Mouse (Mus musculus): ENCODE measurements around the gene Ube2t. TPM values are rescaled to one million over a fixed set of nuclear protein-coding genes. Genes with fewer than 3 reads are reported as not detected.

The Ube2t gene
- polyA plus RNA-seq, 1 experiment from 2014 or later: 27.7 TPM

GRCm38 (mm10) chr1:135019087-135019774 lies 56.9 kb downstream of the Ube2t start:
- WGBS: 12% methylated on average over 13 of the region's 13 CpGs
- peak overlapping the region; percentile 21 for H3K4me2 ChIP-seq (replicated peaks)

DNA sequence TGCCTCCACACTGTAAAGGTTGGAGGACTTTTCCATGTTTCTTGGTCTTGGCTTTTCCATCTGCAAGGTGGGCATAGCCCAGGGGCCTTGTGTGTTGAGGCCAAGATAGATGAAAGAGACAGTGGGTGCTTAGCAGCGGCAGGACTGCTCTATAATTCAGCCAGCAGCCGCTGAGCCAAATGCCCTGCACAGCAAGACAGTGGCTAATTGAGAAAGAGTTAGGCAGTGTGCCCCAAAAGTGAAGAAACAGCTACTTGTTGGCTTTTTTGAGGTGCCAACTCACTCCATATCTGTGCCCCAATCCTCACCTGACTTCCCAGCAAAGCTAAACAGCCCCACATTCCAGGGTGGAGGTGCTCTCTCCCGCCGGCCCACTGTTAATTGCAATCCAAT lies 57.4 kb downstream of the Ube2t start:
- WGBS: 55% methylated on average over 4 of the region's 4 CpGs
- no peaks in the 10 kb centered on the region for H3K36me3 ChIP-seq
- H3K4me2 ChIP-seq (replicated peaks): 0 out of 2 replicates have a peak overlapping the region, but pooled peaks have one; percentile 21
- H3K4me1 ChIP-seq: peaks cover 35% of the 10 kb centered on the region
- no peak overlapping the region for H3K9ac ChIP-seq
- ATAC-seq (ENCODE audit: low FRiP score, low read depth): no peak
- no peaks in the 10 kb centered on the region for H3K27me3 ChIP-seq (replicated peaks)
- H3K27ac ChIP-seq: no peak overlapping the region
- H3K4me3 ChIP-seq: no peak overlapping the region
- no peaks in the 10 kb centered on the region for H3K9me3 ChIP-seq

More at GRCm38 (mm10) chr1:135019087-135019774, 56.9 kb downstream of the Ube2t start:
- Histone ChIP-seq H3K27me3 (replicated peaks) (no peaks in the 10 kb centered on the region), H3K9ac (no peak overlapping the region), H3K4me1 (peaks cover 36% of the 10 kb centered on the region), H3K4me3 (no peak overlapping the region), H3K36me3 (no peaks in the 10 kb centered on the region), H3K9me3 (no peaks in the 10 kb centered on the region), H3K27ac (no peak overlapping the region)
- peak; percentile 19; the same call in 1 of the 2 replicates for ATAC-seq (ENCODE audit: low FRiP score, low read depth)

GRCm38 (mm10) chr1:135020281-135020940 lies 58.0 kb downstream of the Ube2t start:
- Histone ChIP-seq H3K36me3 (no peaks in the 10 kb centered on the region), H3K4me2 (replicated peaks) (no peak overlapping the region), H3K4me1 (peaks cover 29% of the 10 kb centered on the region), H3K9me3 (no peaks in the 10 kb centered on the region), H3K9ac (no peak overlapping the region), H3K27me3 (replicated peaks) (no peaks in the 10 kb centered on the region), H3K4me3 (no peak overlapping the region), H3K27ac (no peak overlapping the region)
- no peak for ATAC-seq (ENCODE audit: low FRiP score, low read depth)
- 84% methylated on average over 5 of the region's 5 CpGs for WGBS

DNA sequence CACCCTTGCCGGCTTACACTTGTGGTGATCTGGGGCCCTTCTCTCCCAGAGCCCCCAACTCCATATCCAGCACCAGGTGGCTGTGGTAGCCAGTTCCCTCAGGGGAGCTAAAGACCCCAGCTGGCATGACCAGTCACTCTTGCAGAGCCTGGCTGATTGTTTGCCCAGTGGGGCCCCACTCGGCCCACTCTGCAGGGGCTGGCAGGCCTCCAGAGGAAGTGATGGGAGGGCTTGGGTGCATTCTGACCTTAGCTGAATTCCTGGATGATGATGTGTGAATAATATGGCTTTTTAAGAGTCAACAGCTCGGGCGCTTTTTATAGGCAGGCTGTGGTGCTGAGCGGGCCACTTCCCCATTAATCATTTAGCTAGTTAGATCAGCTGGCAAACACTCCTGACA lies 58.6 kb downstream of the Ube2t start:
- WGBS: 17% methylated on average over 5 of the region's 5 CpGs
- no peak overlapping the region for H3K9ac ChIP-seq
- H3K36me3 ChIP-seq: no peaks in the 10 kb centered on the region
- no peak overlapping the region for H3K4me2 ChIP-seq (replicated peaks)
- no peaks in the 10 kb centered on the region for H3K27me3 ChIP-seq (replicated peaks)
- no peak overlapping the region for H3K4me3 ChIP-seq
- H3K4me1 ChIP-seq: peaks cover 29% of the 10 kb centered on the region
- H3K9me3 ChIP-seq: no peaks in the 10 kb centered on the region
- no peak overlapping the region for H3K27ac ChIP-seq
- peak; percentile 73 for ATAC-seq (ENCODE audit: low FRiP score, low read depth)

GRCm38 (mm10) chr1:135021936-135022335 lies 59.6 kb downstream of the Ube2t start:
- Histone ChIP-seq H3K4me3 (no peak overlapping the region), H3K9ac (no peak overlapping the region), H3K27ac (no peak overlapping the region), H3K4me2 (replicated peaks) (no peak overlapping the region), H3K36me3 (no peaks in the 10 kb centered on the region), H3K4me1 (peaks cover 29% of the 10 kb centered on the region), H3K27me3 (replicated peaks) (no peaks in the 10 kb centered on the region), H3K9me3 (peaks cover under 1% of the 10 kb centered on the region; the same call in 1 of the 2 replicates)
- ATAC-seq (ENCODE audit: low FRiP score, low read depth): no peak
- 81% methylated on average over 5 of the region's 5 CpGs for WGBS

- Histone ChIP-seq H3K4me1 (peaks cover 28% of the 10 kb centered on the region), H3K9ac (no peak overlapping the region), H3K36me3 (no peaks in the 10 kb centered on the region), H3K27ac (no peak overlapping the region), H3K4me2 (replicated peaks) (no peak overlapping the region), H3K9me3 (peaks cover 14% of the 10 kb centered on the region; the same call in 1 of the 2 replicates), H3K27me3 (replicated peaks) (no peaks in the 10 kb centered on the region), H3K4me3 (no peak overlapping the region)
- no peak for ATAC-seq (ENCODE audit: low FRiP score, low read depth)
- 55% methylated on average over 1 of the region's 1 CpGs for WGBS
Observed at GRCm38 (mm10) chr1:135023583-135023982, 61.2 kb downstream of the Ube2t start.

Other genes starting within 250 kb of the Ube2t start
- 11.3 and 11.8 TPM in 2 replicates for gene Ppp1r12b, start 6.6 kb upstream of the Ube2t start, polyA plus RNA-seq (2016; fragmentation: Nextera tagmentation; extraction: Ambion mirVana)
- gene Lgr6, start 142.7 kb downstream of the Ube2t start, polyA plus RNA-seq (2016; fragmentation: Nextera tagmentation; extraction: Ambion mirVana): 0.96 and 1.1 TPM in 2 replicates
- gene Ptpn7, start 170.1 kb downstream of the Ube2t start, polyA plus RNA-seq (2016; fragmentation: Nextera tagmentation; extraction: Ambion mirVana): 1.1 and 1.2 TPM in 2 replicates
- gene Arl8a, start 184.3 kb downstream of the Ube2t start, polyA plus RNA-seq (2016; fragmentation: Nextera tagmentation; extraction: Ambion mirVana): 185 and 197 TPM in 2 replicates
- gene Gpr37l1, start 205.1 kb downstream of the Ube2t start, polyA plus RNA-seq (2016; fragmentation: Nextera tagmentation; extraction: Ambion mirVana): 0.11 and 0.16 TPM in 2 replicates